Mouse (Mus musculus) neural tube, embryonic 13.5 days (tissue): ENCODE measurements around the gene Ezr. TPM values are rescaled to one million over a fixed set of nuclear protein-coding genes. Genes with fewer than 3 reads are reported as not detected.
"Not testable (repeated sequence)": the region's sequence is repeated elsewhere in the genome, so short reads cannot be mapped to it uniquely, and the experiment has no call there.

ENCODE experiments used
- ATAC-seq: fragments of 200-750 bp; cut with Nextera tagmentation; 2 replicates; pipeline ENCODE4 v1.8.0; 2017; ENCODE audit warnings: low read depth, mild to moderate bottlenecking, moderate TSS enrichment, moderate library complexity
- H3K27ac ChIP-seq: fragments of 300-500 bp; sonication (generic); replicated peaks from 2 replicates; pipeline ENCODE4 v1.5.1; 2015; ENCODE audit warnings: moderate library complexity, mild to moderate bottlenecking, inconsistent platforms
- H3K27me3 ChIP-seq: fragments of 300-500 bp; sonication (generic); 2 replicates; pipeline ENCODE4 v1.6.1; 2015; ENCODE audit warnings: mild to moderate bottlenecking, inconsistent platforms
- H3K36me3 ChIP-seq: fragments of 300-500 bp; sonication (generic); 2 replicates; pipeline ENCODE4 v1.6.1; 2015; ENCODE audit warnings: mild to moderate bottlenecking, inconsistent platforms
- H3K4me1 ChIP-seq: fragments of 300-500 bp; sonication (generic); replicated peaks from 2 replicates; pipeline ENCODE4 v1.6.1; 2015; ENCODE audit warnings: inconsistent platforms
- H3K4me2 ChIP-seq: fragments of 300-500 bp; sonication (generic); 2 replicates; pipeline ENCODE4 v1.6.1; 2015; ENCODE audit warnings: inconsistent platforms, mild to moderate bottlenecking, moderate library complexity
- H3K4me3 ChIP-seq: fragments of 300-500 bp; sonication (generic); 2 replicates; pipeline ENCODE4 v1.5.1; 2015; ENCODE audit warnings: mild to moderate bottlenecking, inconsistent platforms
- H3K9ac ChIP-seq: fragments of 300-500 bp; sonication (generic); 2 replicates; pipeline ENCODE4 v1.6.1; 2015; ENCODE audit warnings: moderate library complexity, mild to moderate bottlenecking, inconsistent platforms
- H3K9me3 ChIP-seq: fragments of 300-500 bp; sonication (generic); 2 replicates; pipeline ENCODE4 v1.6.1; 2016; ENCODE audit warnings: inconsistent platforms
- WGBS: fragments of 180-500 bp; shearing (Covaris S2); methylation state at CpG from one replicate; pipeline ENCODE4 v1.1.7; 2015; 5-methylcytosine and 5-hydroxymethylcytosine counted together
- polyA plus RNA-seq: library from polyadenylated mRNA; unstranded; fragments of >200 nt; fragmentation: Nextera tagmentation; extraction: Ambion mirVana; gene quantifications from 2 replicates; pipeline ENCODE4 v1.2.1, GENCODE M21; 2015

Ezr gene
- polyA plus RNA-seq, 1 experiment from 2014 or later, result 58.5 TPM

GRCm38 (mm10) chr17:6689344-6689743 lies 93.2 kb downstream of the Ezr start:
- not testable (repeated sequence) for H3K27ac ChIP-seq, H3K4me3 ChIP-seq, H3K4me1 ChIP-seq, H3K4me2 ChIP-seq, H3K9me3 ChIP-seq, H3K9ac ChIP-seq, H3K27me3 ChIP-seq, H3K36me3 ChIP-seq, ATAC-seq
- 97% methylated on average over 2 of the region's 4 CpGs for WGBS

Other genes starting within 250 kb of the Ezr start
- gene Dynlt1c, start 181.1 kb downstream of the Ezr start, polyA plus RNA-seq, result 80.0 and 85.0 TPM in 2 replicates
- gene Dynlt1f, start 126.9 kb downstream of the Ezr start, polyA plus RNA-seq, result 340 and 377 TPM in 2 replicates
- 0.83 and 1.1 TPM in 2 replicates for gene Sytl3, start 123.7 kb downstream of the Ezr start, polyA plus RNA-seq
- gene Rsph3b, start 165.9 kb upstream of the Ezr start, polyA plus RNA-seq, result 49.8 and 56.1 TPM in 2 replicates
- 50.0 and 50.7 TPM in 2 replicates for gene Tagap1, start 178.4 kb upstream of the Ezr start, polyA plus RNA-seq
- 95.7 and 102 TPM in 2 replicates for gene Rnaset2b, start 187.8 kb upstream of the Ezr start, polyA plus RNA-seq
- gene Gm49721, start 196.1 kb upstream of the Ezr start, polyA plus RNA-seq, result 0.47 TPM in 1 of 2 replicates, not detected in the other
- gene Gm1604a, start 242.8 kb upstream of the Ezr start, polyA plus RNA-seq, result not detected in 2 replicates